Mouse (Mus musculus) frontal cortex, postnatal 10 days (tissue): ENCODE data around the gene Aars2.

Experiments used
- DNase-seq, 2 experiments: peaks; one replicate each; pipeline ENCODE4 v3.0.0; 2022; ENCODE audit warnings: low spot score in 2 of 2, mixed read lengths in 1 of 2

Aars2 gene

GRCm38 (mm10) chr17:45506700-45507189 is at the start of gene Aars2:
Aars2 (plus strand) TSS chr17:45506841.
- peak; percentile 85 to 92 for DNase-seq

GRCm38 (mm10) chr17:45457487-45457886 is 49.2 kb upstream of the Aars2 start:
- no peak for DNase-seq

- no peak for DNase-seq
Measured at GRCm38 (mm10) chr17:45458516-45458915, 48.1 kb upstream of the Aars2 start.

GRCm38 (mm10) chr17:45459062-45459461 is 47.6 kb upstream of the Aars2 start:
- no peak for DNase-seq

GRCm38 (mm10) chr17:45462506-45462905 is 44.1 kb upstream of the Aars2 start:
- no peak for DNase-seq

GRCm38 (mm10) chr17:45464255-45464654 is 42.4 kb upstream of the Aars2 start:
- DNase-seq: no peak

GRCm38 (mm10) chr17:45466701-45467100 is 39.9 kb upstream of the Aars2 start:
- DNase-seq: no peak

GRCm38 (mm10) chr17:45468302-45468701 is 38.3 kb upstream of the Aars2 start:
- DNase-seq: no peak

- DNase-seq: no peak
Measured at GRCm38 (mm10) chr17:45470726-45471125, 35.9 kb upstream of the Aars2 start.

- no peak for DNase-seq
Measured at GRCm38 (mm10) chr17:45473667-45474066, 33.0 kb upstream of the Aars2 start.

GRCm38 (mm10) chr17:45474146-45474545 is 32.5 kb upstream of the Aars2 start:
- no peak for DNase-seq

- peak; percentile 79 to 83 for DNase-seq
Measured at GRCm38 (mm10) chr17:45474669-45475465, 31.8 kb upstream of the Aars2 start, which contains the start of gene Spats1. Spats1 (minus strand) TSS chr17:45475415.

- peak; percentile 48 to 83 for DNase-seq
Measured at GRCm38 (mm10) chr17:45478234-45478825, 28.3 kb upstream of the Aars2 start.

- no peak for DNase-seq
Measured at GRCm38 (mm10) chr17:45480429-45480828, 26.2 kb upstream of the Aars2 start.

- DNase-seq: no peak
Measured at GRCm38 (mm10) chr17:45485581-45485980, 21.1 kb upstream of the Aars2 start.

- no peak for DNase-seq
Measured at GRCm38 (mm10) chr17:45487216-45487615, 19.4 kb upstream of the Aars2 start.

GRCm38 (mm10) chr17:45488321-45489254 is 18.1 kb upstream of the Aars2 start:
- no peak for DNase-seq

GRCm38 (mm10) chr17:45489736-45490135 is 16.9 kb upstream of the Aars2 start:
- no peak for DNase-seq

- DNase-seq: no peak
Measured at GRCm38 (mm10) chr17:45490532-45491154, 16.0 kb upstream of the Aars2 start.

- no peak for DNase-seq
Measured at GRCm38 (mm10) chr17:45495398-45495797, 11.2 kb upstream of the Aars2 start.

- no peak for DNase-seq
Measured at GRCm38 (mm10) chr17:45498397-45498796, 8.2 kb upstream of the Aars2 start.
